ENCODE assay signal across 14 mouse cellular contexts in the genomic region with DNA sequence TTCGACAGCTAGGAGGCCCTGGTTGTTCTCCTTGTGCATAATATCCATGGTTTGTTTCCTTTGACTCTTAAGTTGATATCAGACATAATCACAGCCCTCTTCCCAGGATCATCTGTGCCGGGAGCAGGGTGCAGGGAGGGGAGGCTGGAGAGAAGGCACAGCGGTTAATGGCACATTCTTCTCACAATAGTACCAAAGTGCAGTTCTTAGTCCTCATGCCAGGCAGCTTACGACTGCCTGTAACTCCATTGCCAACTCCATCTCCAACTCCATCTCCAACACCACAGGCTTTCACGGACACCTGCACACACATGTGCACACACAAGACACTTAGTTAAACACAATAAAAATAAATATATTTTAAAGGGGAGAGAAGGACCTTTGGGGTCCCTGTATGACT. TPM values are rescaled to one million over a fixed set of nuclear protein-coding genes. Genes with fewer than 3 reads are reported as not detected.
DNase-seq lines count a peak whose midpoint lies in the region.
"Had no signal": no experiment of that assay in that cellular context is flagged by ENCODE, and none has a peak within 500 bp of the region (broad histone marks: within the 10 kb centered on the region; RNA-seq: fewer than 3 reads in every experiment).

No protein-coding gene starts in this region.

- peak; percentile 64 for DNase-seq in cerebellum, adult 11-12 months
- DNase-seq in cerebellum, postnatal 10 days = no peak
- DNase-seq in heart, adult 11 months = peak; percentile 46
- no peak for DNase-seq in heart, postnatal 4 days
- DNase-seq in layer of hippocampus, postnatal 25 days (ENCODE audit: extremely low spot score in 1 of 2, low spot score in 1 of 2) = peak; percentile 0 to 4
- DNase-seq in layer of hippocampus, adult 9-11 months = no peak
- peak; percentile 2 for DNase-seq in right cerebral cortex, postnatal 25 days
- DNase-seq in right cerebral cortex, adult 18-20 months = no peak
- DNase-seq: adrenal gland, adult 8-10 months; adrenal gland, postnatal 36 days; B cell, adult 2 months; forebrain, postnatal 0 days; gastrocnemius, postnatal 14 days had no signal

RNA-seq across cellular contexts. Expression of a gene that starts 11.8 kb away (rescaled TPM):
- total RNA-seq in heart, postnatal 4 days (2021) = 1 to 10 TPM; 2.6 to 2.7 TPM
- 100 to 1,000 TPM; 148 TPM for total RNA-seq in layer of hippocampus, postnatal 25 days (2021)
- total RNA-seq: hematopoietic stem cell, adult 5-6 weeks had no signal

RNA-seq across cellular contexts. Expression of a gene that starts 52.3 kb away (rescaled TPM):
- total RNA-seq in heart, postnatal 4 days (2021) = 1 to 10 TPM; 8.4 to 9.3 TPM
- 10 to 100 TPM; 26.5 to 27.4 TPM for total RNA-seq in layer of hippocampus, postnatal 25 days (2021)

Comparison
In these comparisons a context has a peak if more than half of its experiments do, and no peak if none do; other contexts are left out.
1. DNase-seq: peak in cerebellum, adult 11-12 months (single experiment), heart, adult 11 months (single experiment), layer of hippocampus, postnatal 25 days (2 of 2) and right cerebral cortex, postnatal 25 days (single experiment); none in cerebellum, postnatal 10 days (0 of 2), heart, postnatal 4 days (single experiment), layer of hippocampus, adult 9-11 months (single experiment) and right cerebral cortex, adult 18-20 months (single experiment).
2. RNA of a gene that starts 11.8 kb away (total RNA-seq): 148 TPM in layer of hippocampus, postnatal 25 days; 2.6 to 2.7 TPM in heart, postnatal 4 days; every median in the first group is over 10 times any median in the second.